Mouse (Mus musculus) erythroblast, embryonic 14.5 days (primary cell): ENCODE measurements around the gene Mettl7a3.
"Not testable (repeated sequence)": the region's sequence is repeated elsewhere in the genome, so short reads cannot be mapped to it uniquely, and the experiment has no call there.

Experiments used
- GATA1 ChIP-seq: IDR thresholded peaks from 2 replicates; pipeline ENCODE4 v1.6.1; 2012; ENCODE audit warnings: low read length, inconsistent platforms, mixed read lengths
- TAL1 ChIP-seq: IDR thresholded peaks from 3 replicates; pipeline ENCODE4 v1.6.1; 2012; ENCODE audit warnings: low read length, inconsistent platforms, mixed read lengths

- not testable (repeated sequence) for TF ChIP-seq TAL1, GATA1
Observed at GRCm38 (mm10) chr15:100307438-100308096, 27.2 kb upstream of the Mettl7a3 start.
